Mouse (Mus musculus): ENCODE data around the gene Pde9a. TPM values are rescaled to one million over a fixed set of nuclear protein-coding genes. Genes with fewer than 3 reads are reported as not detected.
"Not testable (repeated sequence)": the region's sequence is repeated elsewhere in the genome, so short reads cannot be mapped to it uniquely, and the experiment has no call there.

Gene Pde9a
- 10 to 100 TPM; 24.9 to 30.7 TPM for total RNA-seq (2021)

DNA sequence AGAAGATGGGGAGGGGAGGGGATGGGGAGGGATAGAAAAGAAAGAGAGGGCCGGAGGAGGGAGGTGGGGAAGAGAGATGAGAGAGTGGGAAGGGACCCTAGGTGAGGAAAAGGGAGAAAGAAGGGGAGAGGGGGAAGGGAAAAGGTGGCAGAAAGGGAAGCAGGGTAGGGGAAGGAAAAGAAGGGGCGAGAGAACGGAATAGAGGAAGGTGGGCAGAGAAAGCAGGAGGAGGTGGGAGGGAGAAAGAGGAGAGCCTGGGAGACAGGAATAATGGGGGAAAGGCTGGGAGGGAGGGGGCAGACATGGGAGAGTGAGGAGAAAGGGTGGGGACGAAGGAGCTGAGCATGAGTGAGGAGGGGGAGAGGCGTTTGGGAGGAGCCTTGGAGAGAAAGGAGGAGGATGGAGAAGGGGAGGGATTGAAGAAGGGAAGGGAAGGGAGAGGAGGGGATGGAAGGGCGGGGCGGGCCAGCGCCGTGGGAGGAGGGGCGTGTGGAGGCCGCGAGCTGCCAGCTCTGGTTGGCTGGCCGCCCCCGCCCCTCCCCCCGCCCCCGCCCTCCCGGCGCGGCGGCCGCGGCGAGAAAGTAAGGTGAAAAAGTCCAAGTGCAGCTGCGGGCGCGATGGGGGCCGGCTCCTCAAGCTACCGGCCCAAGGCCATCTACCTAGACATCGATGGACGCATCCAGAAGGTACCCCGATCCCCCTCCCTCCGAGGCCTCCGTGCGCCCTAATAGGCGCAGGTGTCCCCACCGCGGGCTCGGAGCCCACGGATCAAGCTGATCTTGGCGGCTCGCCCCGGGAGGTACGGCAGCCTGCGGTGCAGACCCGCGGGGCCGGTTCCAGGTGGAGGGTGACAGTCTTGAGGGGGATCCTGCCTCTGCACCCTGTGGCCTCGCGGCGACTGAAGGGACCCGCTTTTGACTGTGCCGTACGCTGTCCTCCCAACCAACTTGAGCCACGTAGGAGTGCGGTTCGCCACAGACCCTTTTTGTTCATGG, at the start of gene Pde9a:
Gene Pde9a, plus strand, starts transcription at position 540 of the 995 bp plus-strand sequence.
- DNase-seq (ENCODE audit: extremely low spot score in 1 of 2, low spot score in 1 of 2) = peak; percentile 47 to 59

- DNase-seq (ENCODE audit: extremely low spot score in 1 of 2, low spot score in 1 of 2) = no peak
Measured at GRCm38 (mm10) chr17:31339769-31340168, 46.2 kb upstream of the Pde9a start.

- DNase-seq (ENCODE audit: extremely low spot score in 1 of 2, low spot score in 1 of 2) = no peak
Measured at GRCm38 (mm10) chr17:31342191-31342590, 43.8 kb upstream of the Pde9a start.

GRCm38 (mm10) chr17:31344172-31344801, 41.7 kb upstream of the Pde9a start:
- peak; percentile 62 to 86 for DNase-seq (ENCODE audit: extremely low spot score in 1 of 2, low spot score in 1 of 2)

- DNase-seq (ENCODE audit: extremely low spot score in 1 of 2, low spot score in 1 of 2) = no peak
Measured at GRCm38 (mm10) chr17:31344816-31345215, 41.2 kb upstream of the Pde9a start.

- DNase-seq (ENCODE audit: extremely low spot score in 1 of 2, low spot score in 1 of 2) = no peak
Measured at GRCm38 (mm10) chr17:31348129-31348528, 37.9 kb upstream of the Pde9a start.

GRCm38 (mm10) chr17:31349388-31349787, 36.6 kb upstream of the Pde9a start:
- DNase-seq (ENCODE audit: extremely low spot score in 1 of 2, low spot score in 1 of 2) = no peak

GRCm38 (mm10) chr17:31351984-31352383, 34.0 kb upstream of the Pde9a start:
- DNase-seq (ENCODE audit: extremely low spot score in 1 of 2, low spot score in 1 of 2) = no peak

GRCm38 (mm10) chr17:31353255-31353654, 32.8 kb upstream of the Pde9a start:
- DNase-seq (ENCODE audit: extremely low spot score in 1 of 2, low spot score in 1 of 2) = no peak

GRCm38 (mm10) chr17:31354684-31355083, 31.3 kb upstream of the Pde9a start:
- not testable (repeated sequence) for DNase-seq (ENCODE audit: extremely low spot score in 1 of 2, low spot score in 1 of 2)

GRCm38 (mm10) chr17:31355792-31356502, 30.1 kb upstream of the Pde9a start:
- DNase-seq (ENCODE audit: extremely low spot score in 1 of 2, low spot score in 1 of 2) = no peak

DNA sequence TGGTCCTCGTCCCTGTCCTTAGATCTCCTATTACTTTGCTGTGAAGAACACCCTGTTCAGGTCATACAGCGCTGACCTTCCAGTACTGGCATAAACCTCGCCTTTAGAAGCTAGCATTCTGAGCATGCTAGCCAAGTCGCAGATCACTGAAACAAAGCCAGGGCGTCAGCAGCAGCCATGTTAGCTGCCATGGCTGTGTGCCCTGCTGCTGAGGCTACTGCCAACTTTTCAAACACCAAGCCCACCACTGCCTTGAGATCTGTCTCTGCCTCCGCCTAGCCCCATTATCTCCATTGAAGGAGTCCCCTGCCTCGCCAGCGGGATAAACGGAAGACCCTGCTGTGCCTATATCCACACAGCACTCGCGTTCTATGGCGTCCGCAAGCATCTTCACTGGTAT, 25.4 kb upstream of the Pde9a start:
- no peak for DNase-seq (ENCODE audit: extremely low spot score in 1 of 2, low spot score in 1 of 2)

DNA sequence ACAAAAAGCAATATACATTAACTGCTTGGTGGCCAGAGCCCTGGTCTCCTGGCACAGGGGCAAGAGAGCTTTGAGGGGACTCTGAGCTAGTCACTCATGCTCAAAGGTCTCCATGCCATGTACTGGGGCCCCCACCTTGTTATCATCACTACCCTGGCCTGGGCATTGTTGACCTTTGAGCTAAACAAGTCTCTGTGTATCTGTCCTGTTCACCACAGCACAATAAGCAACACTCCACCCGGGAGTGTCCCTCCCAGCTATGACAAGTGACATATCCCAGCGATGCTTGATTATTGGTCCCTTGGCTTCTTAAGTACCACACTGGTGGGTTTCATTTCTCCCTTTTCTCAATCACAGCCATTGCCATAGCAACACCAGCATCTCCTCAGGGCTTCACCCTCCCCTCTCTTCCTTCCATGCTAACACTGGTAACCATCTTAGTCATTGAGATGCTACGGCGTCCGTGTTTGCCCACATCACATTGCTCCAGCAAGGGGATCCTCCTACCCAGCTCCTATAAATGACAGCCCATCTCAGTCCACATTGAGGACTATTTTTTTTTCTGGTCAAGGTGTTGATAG, 20.3 kb upstream of the Pde9a start:
- DNase-seq (ENCODE audit: extremely low spot score in 1 of 2, low spot score in 1 of 2) = no peak

DNA sequence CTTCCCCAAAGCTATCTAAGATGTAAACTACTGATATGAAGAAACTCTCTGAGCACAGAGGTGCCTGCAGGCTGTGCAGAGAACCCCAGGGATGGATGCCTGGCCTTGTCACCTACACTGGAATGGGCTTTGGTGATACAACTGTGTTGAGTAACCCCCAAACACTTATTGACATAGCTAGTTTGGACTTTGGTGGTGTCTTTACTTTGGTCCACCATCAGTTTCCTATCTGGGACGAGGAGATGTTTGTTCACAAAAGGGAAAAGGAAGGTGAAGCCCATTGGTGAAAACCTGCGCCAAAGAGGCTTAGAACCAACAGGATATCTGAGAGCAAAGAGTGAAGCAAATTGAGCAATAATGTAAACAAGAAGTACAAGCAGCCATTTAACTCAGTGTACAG, 15.8 kb upstream of the Pde9a start:
- no peak for DNase-seq (ENCODE audit: extremely low spot score in 1 of 2, low spot score in 1 of 2)

- DNase-seq (ENCODE audit: extremely low spot score in 1 of 2, low spot score in 1 of 2) = no peak
Measured at GRCm38 (mm10) chr17:31370931-31371330, 15.1 kb upstream of the Pde9a start.

- DNase-seq (ENCODE audit: extremely low spot score in 1 of 2, low spot score in 1 of 2) = peak; percentile 56 to 75
Measured at GRCm38 (mm10) chr17:31377961-31378360, 8.0 kb upstream of the Pde9a start.

GRCm38 (mm10) chr17:31378361-31378761, 7.6 kb upstream of the Pde9a start:
- DNase-seq (ENCODE audit: extremely low spot score in 1 of 2, low spot score in 1 of 2) = peak in 1 of 2 experiments; percentile 29

DNA sequence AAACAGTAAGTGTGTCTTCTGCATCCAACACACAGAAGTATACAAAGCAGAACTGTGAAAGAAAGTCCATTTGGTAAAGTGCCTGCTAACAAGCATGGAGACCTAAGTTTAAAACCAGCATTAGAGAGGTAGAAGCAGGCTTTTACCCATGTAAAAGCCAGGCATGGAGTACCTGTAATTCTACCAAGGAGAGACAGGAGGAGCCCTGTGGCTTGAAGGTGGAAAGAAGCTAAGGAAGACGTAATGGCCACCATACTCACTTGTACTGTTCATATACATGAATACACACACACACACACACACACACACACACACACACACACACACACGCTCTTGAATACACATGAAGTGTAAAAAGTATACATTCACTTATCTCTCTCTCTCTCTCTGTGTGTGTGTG, 6.9 kb upstream of the Pde9a start:
- DNase-seq (ENCODE audit: extremely low spot score in 1 of 2, low spot score in 1 of 2) = no peak

DNA sequence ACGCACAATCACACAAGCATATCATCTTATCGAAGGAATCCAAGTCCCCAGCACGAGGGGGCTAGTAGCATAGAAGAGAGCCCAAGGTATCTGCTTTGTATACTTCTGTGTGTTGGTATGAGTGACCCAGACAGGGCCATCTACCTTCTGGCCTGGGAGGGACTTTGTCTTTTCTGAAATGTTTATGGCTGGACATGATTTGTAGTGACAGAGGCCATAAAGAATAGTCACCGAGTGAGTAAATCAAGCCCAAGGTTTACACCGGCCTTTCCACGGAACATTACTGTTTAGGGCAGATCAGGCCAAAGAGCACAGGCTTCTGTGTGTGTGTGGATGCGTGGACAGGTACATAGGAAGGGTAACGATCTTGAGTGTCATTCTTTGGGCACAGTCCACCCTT, 6.1 kb upstream of the Pde9a start:
- no peak for DNase-seq (ENCODE audit: extremely low spot score in 1 of 2, low spot score in 1 of 2)

- DNase-seq (ENCODE audit: extremely low spot score in 1 of 2, low spot score in 1 of 2) = no peak
Measured at GRCm38 (mm10) chr17:31383320-31383719, 2.7 kb upstream of the Pde9a start.
